Mouse (Mus musculus): ENCODE measurements at regions not wholly inside any gene's neighbourhood (a gene's known extent, or its start where the extent isn't known, plus 50 kb on each side); places are given as distances from the start of the nearest gene placed in this dataset.

- peak; percentile 80 for DNase-seq (ENCODE audit: low spot score)
Observed at GRCm38 (mm10) chr10:83819266-83819949, 96.7 kb downstream of the 1500009L16Rik start.

- DNase-seq (ENCODE audit: low spot score): no peak
Observed at GRCm38 (mm10) chr10:83819950-83820275, 97.2 kb downstream of the 1500009L16Rik start.

- DNase-seq (ENCODE audit: low spot score): no peak
Observed at GRCm38 (mm10) chr10:83821089-83821488, 98.4 kb downstream of the 1500009L16Rik start.

- no peak for DNase-seq (ENCODE audit: low spot score)
Observed at GRCm38 (mm10) chr10:83826105-83826504, 103.4 kb downstream of the 1500009L16Rik start.

- DNase-seq (ENCODE audit: low spot score): peak; percentile 4
Observed at GRCm38 (mm10) chr10:83836351-83836750, 113.7 kb downstream of the 1500009L16Rik start.

- peak; percentile 23 for DNase-seq (ENCODE audit: low spot score)
Observed at GRCm38 (mm10) chr10:83840226-83840625, 117.6 kb downstream of the 1500009L16Rik start.

GRCm38 (mm10) chr10:83850881-83851280 is 128.2 kb downstream of the 1500009L16Rik start:
- DNase-seq (ENCODE audit: low spot score): no peak

- no peak for DNase-seq (ENCODE audit: low spot score)
Observed at GRCm38 (mm10) chr10:83852194-83852593, 129.5 kb downstream of the 1500009L16Rik start.

- no peak for DNase-seq (ENCODE audit: low spot score)
Observed at GRCm38 (mm10) chr10:83852806-83853205, 130.1 kb downstream of the 1500009L16Rik start.

- no peak for DNase-seq (ENCODE audit: low spot score)
Observed at GRCm38 (mm10) chr10:83857794-83858442, 135.3 kb downstream of the 1500009L16Rik start.

GRCm38 (mm10) chr10:83858689-83859088 is 136.0 kb downstream of the 1500009L16Rik start:
- no peak for DNase-seq (ENCODE audit: low spot score)

- no peak for DNase-seq (ENCODE audit: low spot score)
Observed at GRCm38 (mm10) chr10:83859633-83860032, 137.0 kb downstream of the 1500009L16Rik start.

GRCm38 (mm10) chr10:83861574-83862190 is 139.0 kb downstream of the 1500009L16Rik start:
- DNase-seq (ENCODE audit: low spot score): no peak

GRCm38 (mm10) chr10:83864591-83864990 is 141.9 kb downstream of the 1500009L16Rik start:
- DNase-seq (ENCODE audit: low spot score): no peak

- DNase-seq (ENCODE audit: low spot score): no peak
Observed at GRCm38 (mm10) chr10:83865929-83866328, 143.3 kb downstream of the 1500009L16Rik start.

- DNase-seq (ENCODE audit: low spot score): peak; percentile 39
Observed at GRCm38 (mm10) chr10:83871736-83872400, 149.2 kb downstream of the 1500009L16Rik start.

GRCm38 (mm10) chr10:83878745-83879144 is 156.1 kb downstream of the 1500009L16Rik start:
- DNase-seq (ENCODE audit: low spot score): no peak

GRCm38 (mm10) chr10:83882119-83882890 is 159.6 kb downstream of the 1500009L16Rik start:
- DNase-seq (ENCODE audit: low spot score): no peak

GRCm38 (mm10) chr10:83882891-83883185 is 160.2 kb downstream of the 1500009L16Rik start:
- no peak for DNase-seq (ENCODE audit: low spot score)

GRCm38 (mm10) chr10:83884553-83884952 is 161.9 kb downstream of the 1500009L16Rik start:
- DNase-seq (ENCODE audit: low spot score): no peak

- no peak for DNase-seq (ENCODE audit: low spot score)
Observed at GRCm38 (mm10) chr10:83888587-83888986, 165.9 kb downstream of the 1500009L16Rik start.

GRCm38 (mm10) chr10:83895741-83896150 is 173.1 kb downstream of the 1500009L16Rik start:
- DNase-seq (ENCODE audit: low spot score): peak; percentile 73
